Mouse (Mus musculus): Measurements from ENCODE around the gene Yme1l1. TPM values are rescaled to one million over a fixed set of nuclear protein-coding genes. Genes with fewer than 3 reads are reported as not detected.

The Yme1l1 gene
- polyA plus RNA-seq, 1 experiment from 2014 or later: 58.3 TPM

Other genes starting within 250 kb of the Yme1l1 start
- gene Abi1, start 116.1 kb upstream of the Yme1l1 start, polyA plus RNA-seq (2014; fragmentation: Nextera tagmentation; extraction: Ambion mirVana): 28.0 and 34.0 TPM in 2 replicates
- 23.1 and 25.5 TPM in 2 replicates for gene Acbd5, start 88.2 kb upstream of the Yme1l1 start, polyA plus RNA-seq (2014; fragmentation: Nextera tagmentation; extraction: Ambion mirVana)
- gene Mastl, start 345 bp upstream of the Yme1l1 start, polyA plus RNA-seq (2014; fragmentation: Nextera tagmentation; extraction: Ambion mirVana): 8.6 and 11.2 TPM in 2 replicates
- not detected in 2 replicates for gene 4931423N10Rik, start 51.1 kb downstream of the Yme1l1 start, polyA plus RNA-seq (2014; fragmentation: Nextera tagmentation; extraction: Ambion mirVana)
- gene Nxph2, start 164.9 kb downstream of the Yme1l1 start, polyA plus RNA-seq (2014; fragmentation: Nextera tagmentation; extraction: Ambion mirVana): 0.07 TPM in 1 of 2 replicates, not detected in the other